Mouse (Mus musculus): ENCODE data around the gene Lzic.

GRCm38 (mm10) chr4:149463435-149463950 is 21.5 kb upstream of the Lzic start:
- no peak for TF ChIP-seq TAL1 (IDR thresholded peaks at IDR 0.05; ENCODE audit: low read length)
- TF ChIP-seq GATA1 (IDR thresholded peaks at IDR 0.05; ENCODE audit: low read length), result no peak
